Mouse (Mus musculus) embryonic fibroblast, embryonic 13.5 days (primary cell): ENCODE results near the gene Tbcel.

ENCODE experiments used
- CTCF ChIP-seq: IDR thresholded peaks from 2 replicates; pipeline ENCODE4 v1.5.1; 2011; ENCODE audit warnings: mild to moderate bottlenecking, control low read depth, low read length, moderate library complexity, borderline replicate concordance; ENCODE audit not compliant: insufficient read depth
- POLR2A ChIP-seq: IDR thresholded peaks from 2 replicates; pipeline ENCODE4 v1.6.1; 2011; ENCODE audit warnings: low read depth, mild to moderate bottlenecking, control low read depth, low read length, moderate library complexity

DNA sequence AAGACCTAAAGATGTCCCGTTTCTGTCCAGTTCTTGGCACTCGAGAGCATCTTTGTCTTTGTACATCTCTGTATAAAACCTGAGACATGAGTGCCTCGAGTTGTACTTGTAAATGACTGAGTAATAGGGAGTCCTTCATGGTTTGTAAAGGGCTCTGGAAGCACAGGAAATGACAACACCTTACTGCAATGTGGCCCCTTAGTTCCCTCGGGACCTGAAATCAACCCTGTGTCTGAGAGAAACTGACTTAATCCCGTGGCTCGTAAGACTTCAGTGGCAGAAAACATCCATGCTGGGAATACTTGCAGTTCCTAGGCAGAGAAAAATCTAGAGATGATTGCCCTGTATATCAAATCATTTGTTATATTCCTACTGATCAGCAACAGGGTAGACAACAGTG, 114.7 kb downstream of the Tbcel start:
- TF ChIP-seq POLR2A: no peak
- TF ChIP-seq CTCF: no peak
